Mouse (Mus musculus): Measurements from ENCODE around the gene Pacsin3. TPM values are rescaled to one million over a fixed set of nuclear protein-coding genes. Genes with fewer than 3 reads are reported as not detected.

The Pacsin3 gene
- polyA plus RNA-seq (2012; rRNA removed), result 56.6 and 63.1 TPM in 2 replicates

GRCm38 (mm10) chr2:91255661-91256150, at the start of gene Pacsin3:
Pacsin3 (plus strand) TSS chr2:91255954.

GRCm38 (mm10) chr2:91236601-91237510, 18.9 kb upstream of the Pacsin3 start, which contains the start of gene Ddb2:
Ddb2 (minus strand) TSS chr2:91236982.

GRCm38 (mm10) chr2:91264711-91265681, 9.2 kb downstream of the Pacsin3 start, which contains the start of gene Arfgap2:
Arfgap2 (plus strand) TSS chr2:91264974.

Other genes with a start within 250 kb of the Pacsin3 start
- gene Rapsn, start 220.3 kb upstream of the Pacsin3 start, polyA plus RNA-seq (2012; rRNA removed), result 11.2 and 11.7 TPM in 2 replicates
- gene Psmc3, start 201.9 kb upstream of the Pacsin3 start, polyA plus RNA-seq (2012; rRNA removed), result 106 and 121 TPM in 2 replicates
- 86.0 and 100 TPM in 2 replicates for gene Slc39a13, start 185.5 kb upstream of the Pacsin3 start, polyA plus RNA-seq (2012; rRNA removed)
- 20.2 and 34.1 TPM in 2 replicates for gene Spi1, start 173.6 kb upstream of the Pacsin3 start, polyA plus RNA-seq (2012; rRNA removed)
- gene Mybpc3, start 137.8 kb upstream of the Pacsin3 start, polyA plus RNA-seq (2012; rRNA removed), result 8.8 and 14.9 TPM in 2 replicates
- 11.5 and 13.8 TPM in 2 replicates for gene Madd, start 72.1 kb upstream of the Pacsin3 start, polyA plus RNA-seq (2012; rRNA removed)
- 28.2 and 28.9 TPM in 2 replicates for gene Nr1h3, start 53.1 kb upstream of the Pacsin3 start, polyA plus RNA-seq (2012; rRNA removed)
- 28.6 and 35.5 TPM in 2 replicates for gene Acp2, start 53.1 kb upstream of the Pacsin3 start, polyA plus RNA-seq (2012; rRNA removed)
- 9.4 and 14.8 TPM in 2 replicates for gene Ddb2, start 19.0 kb upstream of the Pacsin3 start, polyA plus RNA-seq (2012; rRNA removed)
- 41.4 and 45.3 TPM in 2 replicates for gene Arfgap2, start 9.0 kb downstream of the Pacsin3 start, polyA plus RNA-seq (2012; rRNA removed)
- 25.6 and 35.1 TPM in 2 replicates for gene 1110051M20Rik, start 188.8 kb downstream of the Pacsin3 start, polyA plus RNA-seq (2012; rRNA removed)
- gene Lrp4, start 201.6 kb downstream of the Pacsin3 start, polyA plus RNA-seq (2012; rRNA removed), result 10.4 and 11.2 TPM in 2 replicates